Mouse (Mus musculus) cortical plate, adult 2 months (tissue): Measurements from ENCODE around the gene Rasgef1c.

Experiments used
- CTCF ChIP-seq: fragments of 200-500 bp; IDR thresholded peaks from 2 replicates; pipeline ENCODE4 v1.5.1; 2011; ENCODE audit warnings: mild to moderate bottlenecking, control low read depth, low read length; ENCODE audit not compliant: insufficient read depth; ENCODE audit errors: extremely low read depth
- POLR2A ChIP-seq: fragments of 200-500 bp; IDR thresholded peaks from 2 replicates; pipeline ENCODE4 v1.6.1; 2011; ENCODE audit warnings: mild to moderate bottlenecking, low read length, control low read depth; ENCODE audit not compliant: insufficient read depth; ENCODE audit errors: extremely low read depth

- TF ChIP-seq CTCF, result no peak
- TF ChIP-seq POLR2A, result no peak
Measured at GRCm38 (mm10) chr11:49901659-49902458, at the start of gene Rasgef1c.
